Comparison of ENCODE assay signal across 8 mouse cellular contexts in the genomic region with DNA sequence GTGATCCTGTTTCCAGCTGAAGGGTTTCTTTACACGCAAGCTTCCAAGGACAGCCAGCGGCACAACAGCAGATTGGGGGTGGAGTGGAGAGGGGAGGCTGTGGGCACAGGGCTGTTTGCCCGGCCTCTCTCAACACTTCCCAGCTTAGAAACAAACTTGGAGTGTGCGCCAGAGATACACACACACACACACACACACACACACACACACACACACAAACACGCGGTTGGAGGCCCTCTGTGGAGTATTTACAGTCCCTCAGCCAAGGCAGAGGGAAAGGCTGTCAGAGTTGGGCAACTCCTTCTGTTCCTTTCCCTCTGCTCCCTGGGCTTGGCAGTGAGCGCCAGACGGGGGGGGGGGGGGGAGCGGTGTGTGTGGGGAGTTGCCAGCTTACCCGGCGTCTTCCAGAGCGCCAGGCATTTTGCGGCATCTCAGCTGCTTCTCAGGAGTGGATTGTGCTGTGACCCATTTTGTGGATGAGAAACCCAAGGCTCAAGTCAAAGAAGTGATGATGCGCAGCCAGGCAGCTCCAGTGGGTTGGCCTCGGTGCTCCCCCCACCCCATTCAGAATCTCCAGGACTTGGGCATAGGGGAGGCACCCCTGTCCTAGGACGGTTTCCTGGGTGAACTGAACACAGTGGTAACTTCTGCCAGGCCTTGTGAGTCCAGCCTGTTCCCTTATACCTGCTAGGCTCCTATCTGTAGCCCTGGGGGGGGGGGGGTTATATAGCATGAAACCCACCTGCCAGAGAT. TPM values are rescaled to one million over a fixed set of nuclear protein-coding genes. Genes with fewer than 3 reads are reported as not detected.
DNase-seq lines count a peak whose midpoint lies in the region; ATAC-seq lines count a peak whose summit lies in the region.

No protein-coding gene starts in this region.

- no peak for DNase-seq in neural tube, embryonic 11.5 days (ENCODE audit: low spot score)
- no peak for DNase-seq in neural tube, embryonic 10.5 days (ENCODE audit: extremely low spot score, low spot score)
- peak; percentile 65 to 69 for DNase-seq in left cerebral cortex, adult 18-20 months (ENCODE audit: low spot score in 2 of 2)
- DNase-seq in lung, postnatal 14 days: peak; percentile 78
- peak; percentile 78 for DNase-seq in right cerebral cortex, postnatal 4 days
- no peak for DNase-seq in thymus, postnatal 4 days

- no peak overlapping the region for H3K9ac ChIP-seq in neural tube, embryonic 11.5 days (ENCODE audit: low read length)
- peak overlapping the region; percentile 20; the same call in 1 of the 2 replicates for H3K9ac ChIP-seq in forebrain, embryonic 16.5 days (replicated peaks; ENCODE audit: low read depth, low read length)
- H3K9ac ChIP-seq in hindbrain, embryonic 12.5 days: peak overlapping the region; percentile 69

- no peaks in the 10 kb centered on the region for H3K9me3 ChIP-seq in neural tube, embryonic 11.5 days (ENCODE audit: control insufficient read depth, low read length)
- no peaks in the 10 kb centered on the region for H3K9me3 ChIP-seq in forebrain, embryonic 16.5 days (ENCODE audit: control insufficient read depth, low read length)
- no peaks in the 10 kb centered on the region for H3K9me3 ChIP-seq in hindbrain, embryonic 12.5 days (replicated peaks)

- peak overlapping the region; percentile 79 for H3K4me2 ChIP-seq in neural tube, embryonic 11.5 days (ENCODE audit: low read depth)
- peak overlapping the region; percentile 84 for H3K4me2 ChIP-seq in forebrain, embryonic 16.5 days (ENCODE audit: low read length)
- peak overlapping the region; percentile 84 for H3K4me2 ChIP-seq in hindbrain, embryonic 12.5 days (replicated peaks)

- H3K4me3 ChIP-seq in neural tube, embryonic 11.5 days (ENCODE audit: low read depth, low read length): peak overlapping the region; percentile 82
- peak overlapping the region; percentile 76 for H3K4me3 ChIP-seq in forebrain, embryonic 16.5 days (replicated peaks; ENCODE audit: low read length)
- peak overlapping the region; percentile 79 for H3K4me3 ChIP-seq in hindbrain, embryonic 12.5 days

- H3K36me3 ChIP-seq in neural tube, embryonic 11.5 days (ENCODE audit: control insufficient read depth, insufficient read depth, low read length): no peaks in the 10 kb centered on the region
- no peaks in the 10 kb centered on the region for H3K36me3 ChIP-seq in forebrain, embryonic 16.5 days (ENCODE audit: control insufficient read depth, insufficient read depth)
- no peaks in the 10 kb centered on the region for H3K36me3 ChIP-seq in hindbrain, embryonic 12.5 days

- no peak for ATAC-seq in neural tube, embryonic 11.5 days (ENCODE audit: insufficient read depth, low FRiP score, low TSS enrichment)
- peak; percentile 41 for ATAC-seq in forebrain, embryonic 16.5 days
- no peak for ATAC-seq in hindbrain, embryonic 12.5 days (ENCODE audit: low FRiP score)

- H3K4me1 ChIP-seq in neural tube, embryonic 11.5 days (ENCODE audit: control insufficient read depth, insufficient read depth, low read length): peaks cover 58% of the 10 kb centered on the region
- peaks cover 70% of the 10 kb centered on the region for H3K4me1 ChIP-seq in forebrain, embryonic 16.5 days (replicated peaks; ENCODE audit: control insufficient read depth, insufficient read depth, low read length)
- peaks cover 74% of the 10 kb centered on the region for H3K4me1 ChIP-seq in hindbrain, embryonic 12.5 days

- H3K27me3 ChIP-seq in neural tube, embryonic 11.5 days (ENCODE audit: control insufficient read depth, insufficient read depth, low read length): 0 out of 2 replicates have a peak, but pooled peaks cover 2% of the 10 kb centered on the region
- peaks cover 30% of the 10 kb centered on the region for H3K27me3 ChIP-seq in forebrain, embryonic 16.5 days (replicated peaks; ENCODE audit: control insufficient read depth, insufficient read depth, low read length)
- H3K27me3 ChIP-seq in hindbrain, embryonic 12.5 days: peaks cover 12% of the 10 kb centered on the region; the same call in 1 of the 2 replicates

- WGBS in neural tube, embryonic 11.5 days: 32% methylated on average over 10 of the region's 16 CpGs
- WGBS in forebrain, embryonic 16.5 days: 11% methylated on average over 13 of the region's 16 CpGs
- 27% methylated on average over 12 of the region's 16 CpGs for WGBS in hindbrain, embryonic 12.5 days

- H3K27ac ChIP-seq in neural tube, embryonic 11.5 days (ENCODE audit: low read depth, low read length): no peak overlapping the region
- H3K27ac ChIP-seq in forebrain, embryonic 16.5 days (ENCODE audit: low read length): no peak overlapping the region
- peak overlapping the region; percentile 93; the same call in 1 of the 2 replicates for H3K27ac ChIP-seq in hindbrain, embryonic 12.5 days

RNA-seq across cellular contexts. Expression of gene Fam222a, which starts 2.3 kb away (rescaled TPM):
- polyA plus RNA-seq in neural tube, embryonic 11.5 days (2014; fragmentation: Nextera tagmentation; extraction: Ambion mirVana): 5.0 and 7.5 TPM in 2 replicates
- 4.3 and 4.4 TPM in 2 replicates for polyA plus RNA-seq in forebrain, embryonic 16.5 days (2015; fragmentation: Nextera tagmentation; extraction: Ambion mirVana)
- 9.4 and 9.9 TPM in 2 replicates for polyA plus RNA-seq in hindbrain, embryonic 12.5 days (2016; fragmentation: Nextera tagmentation; extraction: Ambion mirVana)
- total RNA-seq in left cerebral cortex, adult 18-20 months (2021): 10 to 100 TPM; 10.9 to 11.0 TPM

Comparison
In these comparisons a context has a peak if more than half of its experiments do, and no peak if none do; other contexts are left out.
1. DNase-seq: peak in left cerebral cortex, adult 18-20 months (2 of 2), lung, postnatal 14 days (single experiment) and right cerebral cortex, postnatal 4 days (single experiment); none in neural tube, embryonic 11.5 days (single experiment), neural tube, embryonic 10.5 days (single experiment) and thymus, postnatal 4 days (single experiment).
2. Peak in every context shown above with its lines, with median percentiles within 50 percentile points of each other: H3K4me2 ChIP-seq and H3K4me3 ChIP-seq.